Mouse (Mus musculus) midbrain, embryonic 14.5 days (tissue): ENCODE measurements at regions not wholly inside any gene's neighbourhood (a gene's known extent, or its start where the extent isn't known, plus 50 kb on each side); places are given as distances from the start of the nearest gene placed in this dataset.

Experiments used
- ATAC-seq: fragments of 200-750 bp; cut with Nextera tagmentation; 2 replicates; pipeline ENCODE4 v1.8.0; 2017; ENCODE audit warnings: moderate number of reproducible peaks, moderate library complexity; ENCODE audit not compliant: low FRiP score, low TSS enrichment
- DNase-seq: peaks from one replicate; pipeline ENCODE4 v3.0.0-alpha.2; 2015
- H3K27ac ChIP-seq: fragments of 300-500 bp; sonication (generic); replicated peaks from 2 replicates; pipeline ENCODE4 v1.5.1; 2014; ENCODE audit warnings: mild to moderate bottlenecking, low read depth, low read length, moderate library complexity
- H3K27me3 ChIP-seq: fragments of 300-500 bp; sonication (generic); 2 replicates; pipeline ENCODE4 v1.6.1; 2014; ENCODE audit warnings: low read length, control low read depth, mixed read lengths; ENCODE audit not compliant: control insufficient read depth, insufficient read depth
- H3K36me3 ChIP-seq: fragments of 300-500 bp; sonication (generic); 2 replicates; pipeline ENCODE4 v1.6.1; 2014; ENCODE audit warnings: low read length, control low read depth; ENCODE audit not compliant: control insufficient read depth, insufficient read depth
- H3K4me1 ChIP-seq: fragments of 300-500 bp; sonication (generic); 2 replicates; pipeline ENCODE4 v1.6.1; 2014; ENCODE audit warnings: mild to moderate bottlenecking, antibody characterized with exemption, low read length, control low read depth; ENCODE audit not compliant: control insufficient read depth, insufficient read depth
- H3K4me2 ChIP-seq: fragments of 300-500 bp; sonication (generic); 2 replicates; pipeline ENCODE4 v1.6.1; 2014; ENCODE audit warnings: mild to moderate bottlenecking, low read length, moderate library complexity
- H3K4me3 ChIP-seq: fragments of 300-500 bp; sonication (generic); replicated peaks from 2 replicates; pipeline ENCODE4 v1.5.1; 2014; ENCODE audit warnings: low read depth, low read length
- H3K9ac ChIP-seq: fragments of 300-500 bp; sonication (generic); replicated peaks from 2 replicates; pipeline ENCODE4 v1.6.1; 2014; ENCODE audit warnings: mild to moderate bottlenecking, low read length, moderate library complexity
- H3K9me3 ChIP-seq: fragments of 300-500 bp; sonication (generic); 2 replicates; pipeline ENCODE4 v1.6.1; 2016; ENCODE audit warnings: low read length, control low read depth, mixed read lengths; ENCODE audit not compliant: control insufficient read depth
- WGBS: fragments of 180-500 bp; shearing (Covaris S2); extraction: QIAGEN DNeasy Blood & Tissue Kit; methylation state at CpG from one replicate; pipeline ENCODE4 v1.1.7; 2014; 5-methylcytosine and 5-hydroxymethylcytosine counted together

GRCm38 (mm10) chr3:52625125-52625524 lies 357.0 kb downstream of the Foxo1 start:
- H3K36me3 ChIP-seq, result no peaks in the 10 kb centered on the region
- H3K27me3 ChIP-seq, result no peaks in the 10 kb centered on the region
- no peak for DNase-seq
- H3K9me3 ChIP-seq, result no peaks in the 10 kb centered on the region
- no peak overlapping the region for H3K9ac ChIP-seq
- H3K27ac ChIP-seq, result no peak overlapping the region
- H3K4me3 ChIP-seq, result no peak overlapping the region
- H3K4me1 ChIP-seq, result no peaks in the 10 kb centered on the region
- 72% methylated on average over 1 of the region's 1 CpGs for WGBS
- no peak overlapping the region for H3K4me2 ChIP-seq
- ATAC-seq, result no peak

- WGBS, result 95% methylated on average over 8 of the region's 8 CpGs
- Histone ChIP-seq H3K27me3 (no peaks in the 10 kb centered on the region), H3K9ac (no peak overlapping the region), H3K9me3 (no peaks in the 10 kb centered on the region), H3K27ac (no peak overlapping the region), H3K36me3 (no peaks in the 10 kb centered on the region), H3K4me1 (no peaks in the 10 kb centered on the region), H3K4me2 (no peak overlapping the region), H3K4me3 (no peak overlapping the region)
- DNase-seq (no peak), ATAC-seq (no peak)
These were observed 354.4 kb downstream of the Foxo1 start for GRCm38 (mm10) chr3:52622530-52622929.

- 0 out of 2 replicates have a peak, but pooled peaks cover under 1% of the 10 kb centered on the region for H3K27me3 ChIP-seq
- H3K4me2 ChIP-seq, result no peak overlapping the region
- ATAC-seq (no peak), DNase-seq (no peak)
- H3K4me3 ChIP-seq, result no peak overlapping the region
- 91% methylated on average over 8 of the region's 8 CpGs for WGBS
- H3K36me3 ChIP-seq, result no peaks in the 10 kb centered on the region
- no peaks in the 10 kb centered on the region for H3K9me3 ChIP-seq
- H3K9ac ChIP-seq, result no peak overlapping the region
- H3K4me1 ChIP-seq, result no peaks in the 10 kb centered on the region
- no peak overlapping the region for H3K27ac ChIP-seq
These were observed 353.8 kb downstream of the Foxo1 start for GRCm38 (mm10) chr3:52621936-52622335.

GRCm38 (mm10) chr3:52618925-52619224 lies 350.7 kb downstream of the Foxo1 start:
- Histone ChIP-seq H3K4me3 (no peak overlapping the region), H3K36me3 (no peaks in the 10 kb centered on the region), H3K4me1 (no peaks in the 10 kb centered on the region), H3K4me2 (no peak overlapping the region), H3K9ac (no peak overlapping the region), H3K9me3 (no peaks in the 10 kb centered on the region), H3K27me3 (0 out of 2 replicates have a peak, but pooled peaks cover 3% of the 10 kb centered on the region), H3K27ac (no peak overlapping the region)
- ATAC-seq, result no peak
- 100% methylated on average over 2 of the region's 2 CpGs for WGBS
- DNase-seq, result no peak

- 0 out of 2 replicates have a peak, but pooled peaks cover 3% of the 10 kb centered on the region for H3K27me3 ChIP-seq
These were observed 350.2 kb downstream of the Foxo1 start for GRCm38 (mm10) chr3:52618212-52618924.

GRCm38 (mm10) chr3:52617413-52618149 lies 349.4 kb downstream of the Foxo1 start:
- Histone ChIP-seq H3K27me3 (0 out of 2 replicates have a peak, but pooled peaks cover 3% of the 10 kb centered on the region), H3K9me3 (no peaks in the 10 kb centered on the region), H3K4me3 (no peak overlapping the region), H3K4me2 (no peak overlapping the region), H3K27ac (no peak overlapping the region), H3K9ac (no peak overlapping the region), H3K36me3 (no peaks in the 10 kb centered on the region), H3K4me1 (no peaks in the 10 kb centered on the region)
- 42% methylated on average over 8 of the region's 8 CpGs for WGBS
- no peak for ATAC-seq
- DNase-seq, result no peak

More at GRCm38 (mm10) chr3:52618212-52618924, 350.2 kb downstream of the Foxo1 start:
- H3K4me1 ChIP-seq, result no peaks in the 10 kb centered on the region
- DNase-seq (no peak), ATAC-seq (no peak)
- no peaks in the 10 kb centered on the region for H3K9me3 ChIP-seq
- H3K36me3 ChIP-seq, result no peaks in the 10 kb centered on the region
- H3K4me3 ChIP-seq, result no peak overlapping the region
- no peak overlapping the region for H3K9ac ChIP-seq
- WGBS, result 90% methylated on average over 7 of the region's 7 CpGs
- H3K27ac ChIP-seq, result no peak overlapping the region
- H3K4me2 ChIP-seq, result no peak overlapping the region

GRCm38 (mm10) chr3:52611881-52612280 lies 343.7 kb downstream of the Foxo1 start:
- Histone ChIP-seq H3K36me3 (no peaks in the 10 kb centered on the region), H3K4me2 (no peak overlapping the region), H3K4me1 (no peaks in the 10 kb centered on the region), H3K9me3 (no peaks in the 10 kb centered on the region), H3K27me3 (0 out of 2 replicates have a peak, but pooled peaks cover 2% of the 10 kb centered on the region), H3K9ac (no peak overlapping the region), H3K27ac (no peak overlapping the region), H3K4me3 (no peak overlapping the region)
- 92% methylated on average over 8 of the region's 8 CpGs for WGBS
- ATAC-seq (no peak), DNase-seq (no peak)

- Histone ChIP-seq H3K27me3 (no peaks in the 10 kb centered on the region), H3K4me2 (no peak overlapping the region), H3K4me3 (no peak overlapping the region), H3K4me1 (no peaks in the 10 kb centered on the region), H3K9me3 (no peaks in the 10 kb centered on the region), H3K27ac (no peak overlapping the region), H3K9ac (no peak overlapping the region), H3K36me3 (no peaks in the 10 kb centered on the region)
- ATAC-seq, result no peak
- no peak for DNase-seq
- WGBS, result 63% methylated on average over 3 of the region's 3 CpGs
These were observed 342.3 kb downstream of the Foxo1 start for GRCm38 (mm10) chr3:52610466-52610865.

- no peak overlapping the region for H3K27ac ChIP-seq
- 94% methylated on average over 5 of the region's 5 CpGs for WGBS
- H3K9me3 ChIP-seq, result no peaks in the 10 kb centered on the region
- ATAC-seq, result no peak
- no peak for DNase-seq
- H3K4me2 ChIP-seq, result no peak overlapping the region
- no peaks in the 10 kb centered on the region for H3K36me3 ChIP-seq
- H3K9ac ChIP-seq, result no peak overlapping the region
- no peaks in the 10 kb centered on the region for H3K27me3 ChIP-seq
- no peaks in the 10 kb centered on the region for H3K4me1 ChIP-seq
- no peak overlapping the region for H3K4me3 ChIP-seq
These were observed 339.9 kb downstream of the Foxo1 start for GRCm38 (mm10) chr3:52608086-52608426.
